Mouse (Mus musculus) cerebellum, postnatal 4 days (tissue): ENCODE results near the gene Ppme1.
A peak's percentile ranks its signal among the peaks of the same experiment; 100 is the strongest.

Source experiments
- DNase-seq, 2 experiments: peaks; one replicate each; pipeline ENCODE4 v3.0.0; 2022; ENCODE audit warnings: low spot score in 2 of 2, mixed read lengths in 1 of 2

Ppme1 gene

DNA sequence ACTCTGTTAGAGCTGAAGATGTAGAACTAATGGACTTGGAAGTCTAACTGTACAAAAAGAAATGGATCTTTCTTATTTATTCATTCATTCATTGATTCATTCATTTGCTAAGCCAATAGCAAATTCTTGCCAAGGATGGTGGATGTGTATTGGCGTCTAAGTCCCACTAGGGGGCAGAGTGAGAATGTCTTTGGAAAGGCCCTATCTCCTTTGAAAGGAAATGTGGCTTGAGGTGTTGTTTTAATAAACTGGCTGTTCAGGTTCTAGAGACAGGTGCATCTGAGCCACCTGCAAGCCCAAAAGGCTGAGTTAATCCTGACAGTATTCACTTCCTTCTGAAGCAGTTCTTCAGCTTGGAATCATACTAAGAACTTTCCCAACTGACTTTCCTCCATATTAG is 92.3 kb downstream of the Ppme1 start:
- peak in 1 of 2 experiments; percentile 38 for DNase-seq
